Mouse (Mus musculus): ENCODE measurements around the gene Rbm4.

DNA sequence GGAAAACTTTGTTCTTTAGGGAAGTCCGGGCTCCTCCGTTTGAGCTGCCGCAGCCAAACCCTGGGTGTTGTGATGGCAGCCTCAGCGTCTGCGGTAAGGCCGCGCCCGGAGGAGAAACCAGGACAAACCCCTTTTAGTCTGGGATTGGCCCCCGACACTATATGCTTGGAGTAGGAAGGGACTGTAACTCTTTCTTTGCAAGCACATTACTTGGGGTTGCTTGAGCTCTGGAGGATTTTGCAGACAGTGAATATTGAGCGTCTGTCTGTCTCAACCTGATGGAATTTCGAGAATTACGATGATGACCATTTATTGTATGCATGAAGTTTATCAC lies 18.2 kb upstream of the Rbm4 start:
- TF ChIP-seq CTCF (IDR thresholded peaks at IDR 0.05; ENCODE audit: low read depth, low read length), result no peak
- TF ChIP-seq POLR2A (IDR thresholded peaks at IDR 0.05; ENCODE audit: insufficient read depth, low read length), result no peak
- no peak for TF ChIP-seq EP300 (IDR thresholded peaks at IDR 0.05; ENCODE audit: insufficient read depth, low read depth, low read length)
